Mouse (Mus musculus): ENCODE results near the gene Terf2. TPM values are rescaled to one million over a fixed set of nuclear protein-coding genes. Genes with fewer than 3 reads are reported as not detected.

Gene Terf2
- total and polyA plus RNA-seq, 3 experiments, result 24.9 to 76.8 (median 28.6) TPM

GRCm38 (mm10) chr8:107023479-107023878 lies 72.9 kb downstream of the Terf2 start:
- H3K4me3 ChIP-seq (ENCODE audit: low read depth, low read length), result no peak overlapping the region
- no peaks in the 10 kb centered on the region for H3K36me3 ChIP-seq (replicated peaks)
- TF ChIP-seq POLR2AphosphoS5 (IDR thresholded peaks at IDR 0.05; ENCODE audit: insufficient replicate concordance, low read depth, low read length), result no peak
- no peak for TF ChIP-seq GATA2 (IDR thresholded peaks at IDR 0.05; ENCODE audit: borderline replicate concordance, low read depth, low read length)
- TF ChIP-seq CTCF (IDR thresholded peaks at IDR 0.05; ENCODE audit: low read depth, low read length), result no peak
- TF ChIP-seq GATA1 (IDR thresholded peaks at IDR 0.05; ENCODE audit: borderline replicate concordance, low read length), result no peak
- no peak for TF ChIP-seq TAL1 (conservative IDR thresholded peaks at IDR 0.05; ENCODE audit: low read depth, low read length)
- DNase-seq (ENCODE audit: low spot score), result no peak
- peaks cover 1% of the 10 kb centered on the region; the same call in 1 of the 2 replicates for H3K4me1 ChIP-seq (ENCODE audit: insufficient read depth, low read depth, low read length)
- H3K9me3 ChIP-seq (replicated peaks), result no peaks in the 10 kb centered on the region
- no peak for ATAC-seq (ENCODE audit: extremely low read depth, insufficient number of reproducible peaks, low FRiP score, poor library complexity, severe bottlenecking)
- H3K27me3 ChIP-seq (ENCODE audit: insufficient read depth, low read length), result peaks cover 39% of the 10 kb centered on the region

Other genes starting within 250 kb of the Terf2 start
- not detected in 2 replicates for gene Has3, start 226.3 kb downstream of the Terf2 start, total RNA-seq (2014; fragmentation: Nextera tagmentation)
- 0.46 and 0.66 TPM in 2 replicates for gene Has3, start 226.3 kb downstream of the Terf2 start, total RNA-seq (2017)
- gene Has3, start 226.3 kb downstream of the Terf2 start, polyA plus RNA-seq (2012), result not detected in 2 replicates
- gene Utp4, start 202.9 kb downstream of the Terf2 start, total RNA-seq (2014; fragmentation: Nextera tagmentation), result 158 and 180 TPM in 2 replicates
- gene Utp4, start 202.9 kb downstream of the Terf2 start, total RNA-seq (2017), result 75.8 and 79.9 TPM in 2 replicates
- gene Utp4, start 202.9 kb downstream of the Terf2 start, polyA plus RNA-seq (2012), result 23.9 and 30.7 TPM in 2 replicates
- gene Sntb2, start 160.8 kb downstream of the Terf2 start, total RNA-seq (2014; fragmentation: Nextera tagmentation), result 6.5 and 7.2 TPM in 2 replicates
- 8.9 and 9.4 TPM in 2 replicates for gene Sntb2, start 160.8 kb downstream of the Terf2 start, total RNA-seq (2017)
- 8.1 and 9.1 TPM in 2 replicates for gene Sntb2, start 160.8 kb downstream of the Terf2 start, polyA plus RNA-seq (2012)
- gene Vps4a, start 65.3 kb downstream of the Terf2 start, total RNA-seq (2014; fragmentation: Nextera tagmentation), result 27.3 and 28.6 TPM in 2 replicates
- gene Vps4a, start 65.3 kb downstream of the Terf2 start, total RNA-seq (2017), result 51.1 and 51.2 TPM in 2 replicates
- gene Vps4a, start 65.3 kb downstream of the Terf2 start, polyA plus RNA-seq (2012), result 22.0 and 24.8 TPM in 2 replicates
- gene Pdf, start 47.9 kb downstream of the Terf2 start, total RNA-seq (2014; fragmentation: Nextera tagmentation), result 16.6 and 22.1 TPM in 2 replicates
- 24.0 and 26.2 TPM in 2 replicates for gene Pdf, start 47.9 kb downstream of the Terf2 start, total RNA-seq (2017)
- gene Pdf, start 47.9 kb downstream of the Terf2 start, polyA plus RNA-seq (2012), result 9.5 and 11.7 TPM in 2 replicates
- 34.2 and 49.9 TPM in 2 replicates for gene Cog8, start 39.9 kb downstream of the Terf2 start, total RNA-seq (2014; fragmentation: Nextera tagmentation)
- 29.4 and 31.1 TPM in 2 replicates for gene Cog8, start 39.9 kb downstream of the Terf2 start, total RNA-seq (2017)
- 24.6 and 26.5 TPM in 2 replicates for gene Cog8, start 39.9 kb downstream of the Terf2 start, polyA plus RNA-seq (2012)
- gene Nip7, start 39.7 kb downstream of the Terf2 start, total RNA-seq (2014; fragmentation: Nextera tagmentation), result 56.7 and 62.0 TPM in 2 replicates
- gene Nip7, start 39.7 kb downstream of the Terf2 start, total RNA-seq (2017), result 35.5 and 39.7 TPM in 2 replicates
- 8.9 and 9.1 TPM in 2 replicates for gene Nip7, start 39.7 kb downstream of the Terf2 start, polyA plus RNA-seq (2012)
- gene Tmed6, start 30.9 kb downstream of the Terf2 start, total RNA-seq (2014; fragmentation: Nextera tagmentation), result not detected in 2 replicates
- not detected in 2 replicates for gene Tmed6, start 30.9 kb downstream of the Terf2 start, total RNA-seq (2017)
- gene Tmed6, start 30.9 kb downstream of the Terf2 start, polyA plus RNA-seq (2012), result not detected in 2 replicates
- gene Cyb5b, start 54.1 kb upstream of the Terf2 start, total RNA-seq (2014; fragmentation: Nextera tagmentation), result 72.5 and 82.1 TPM in 2 replicates
- 98.4 and 106 TPM in 2 replicates for gene Cyb5b, start 54.1 kb upstream of the Terf2 start, total RNA-seq (2017)
- 23.6 and 29.9 TPM in 2 replicates for gene Cyb5b, start 54.1 kb upstream of the Terf2 start, polyA plus RNA-seq (2012)
- 53.6 and 55.3 TPM in 2 replicates for gene Nfat5, start 196.9 kb upstream of the Terf2 start, total RNA-seq (2014; fragmentation: Nextera tagmentation)
- gene Nfat5, start 196.9 kb upstream of the Terf2 start, total RNA-seq (2017), result 23.3 and 24.4 TPM in 2 replicates
- 1.4 TPM in 2 replicates for gene Nfat5, start 196.9 kb upstream of the Terf2 start, polyA plus RNA-seq (2012)

Measured in G1E (cell line).